Mouse (Mus musculus) MEL-GATA-1-ER (cell line): Measurements from ENCODE around the gene Zbed5.
"Not testable (repeated sequence)": the region's sequence is repeated elsewhere in the genome, so short reads cannot be mapped to it uniquely, and the experiment has no call there.

Experiments
- DNase-seq: peaks from one replicate; pipeline ENCODE4 v3.0.0-alpha.2; 2012; ENCODE audit warnings: low read depth; ENCODE audit errors: extremely low read depth

The Zbed5 gene

DNA sequence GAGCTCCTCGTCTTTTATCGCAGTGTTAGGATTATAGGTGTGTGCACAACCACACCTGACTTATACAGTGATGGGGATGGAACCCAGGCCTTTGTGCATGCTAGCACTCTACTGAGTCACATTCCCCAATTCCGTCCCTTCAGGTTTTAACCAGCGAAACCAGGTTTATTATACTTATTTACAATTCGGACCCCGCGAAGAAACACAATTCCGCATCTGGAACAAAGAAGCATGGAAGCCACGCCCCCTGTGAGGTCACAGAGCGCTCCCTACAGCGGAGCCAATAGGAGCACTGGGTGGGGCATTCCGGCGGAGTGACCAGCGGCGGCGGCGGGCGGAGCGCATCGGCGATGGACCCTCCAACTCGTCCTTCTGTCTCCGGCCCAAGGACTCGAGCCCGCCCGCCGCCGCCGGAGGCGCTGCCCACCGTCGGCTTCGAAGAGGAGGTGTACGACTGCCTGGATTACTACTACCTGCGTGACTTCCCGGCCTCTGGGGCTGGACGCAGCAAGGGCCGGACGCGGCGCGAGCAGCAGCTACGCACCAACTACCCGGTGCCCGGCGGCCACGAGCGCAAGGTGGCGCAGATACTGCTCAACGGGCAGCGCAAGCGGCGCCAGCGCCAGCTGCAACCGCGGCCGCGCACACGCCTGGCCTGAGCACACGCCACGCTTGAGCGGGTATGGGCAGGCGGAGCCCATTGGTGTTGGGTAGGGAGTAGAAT is 12.9 kb downstream of the Zbed5 start, which contains the start of gene Nupr1l:
Gene Nupr1l, plus strand, starts transcription at position 299 of the 724 bp plus-strand sequence.
- peak; percentile 72 for DNase-seq

DNA sequence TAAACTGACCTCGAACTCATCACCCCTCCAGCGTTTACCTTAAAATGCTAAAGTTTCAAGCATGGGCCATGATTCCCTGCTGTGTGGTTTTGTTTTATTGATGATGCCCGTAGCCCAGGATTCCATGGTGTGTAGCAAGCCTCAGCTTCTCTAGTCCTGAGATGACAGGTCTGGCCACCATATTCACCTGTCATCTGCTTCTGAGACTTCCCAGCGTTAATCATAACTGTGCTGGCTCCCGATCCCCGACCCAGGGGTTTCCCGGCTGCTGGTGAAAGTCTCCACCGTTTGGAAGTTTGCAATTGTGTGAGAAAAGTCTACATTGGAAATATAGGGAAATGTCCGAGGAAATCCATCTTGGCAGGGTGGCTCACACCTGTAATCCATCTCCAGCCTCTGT is 13.6 kb downstream of the Zbed5 start:
- no peak for DNase-seq

DNA sequence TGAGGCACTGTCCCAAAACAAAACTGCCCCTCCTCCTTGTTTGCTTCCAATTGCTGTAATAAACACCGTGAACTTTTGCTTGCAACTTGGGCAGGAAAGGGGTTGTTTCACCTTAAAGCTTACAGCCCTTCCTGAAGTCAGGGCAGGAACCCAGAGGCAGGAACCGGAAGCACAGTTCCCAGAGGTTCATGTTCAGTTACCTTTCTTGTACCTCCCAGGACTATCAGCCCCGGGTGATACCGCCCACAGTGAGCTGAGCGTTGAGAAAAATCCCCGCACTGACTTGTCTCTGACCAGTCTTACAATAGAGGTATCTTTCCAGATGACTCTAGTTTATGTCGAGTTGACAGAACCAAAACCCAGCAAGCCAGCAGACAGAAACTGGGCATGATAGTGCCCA is 14.1 kb downstream of the Zbed5 start:
- no peak for DNase-seq

DNA sequence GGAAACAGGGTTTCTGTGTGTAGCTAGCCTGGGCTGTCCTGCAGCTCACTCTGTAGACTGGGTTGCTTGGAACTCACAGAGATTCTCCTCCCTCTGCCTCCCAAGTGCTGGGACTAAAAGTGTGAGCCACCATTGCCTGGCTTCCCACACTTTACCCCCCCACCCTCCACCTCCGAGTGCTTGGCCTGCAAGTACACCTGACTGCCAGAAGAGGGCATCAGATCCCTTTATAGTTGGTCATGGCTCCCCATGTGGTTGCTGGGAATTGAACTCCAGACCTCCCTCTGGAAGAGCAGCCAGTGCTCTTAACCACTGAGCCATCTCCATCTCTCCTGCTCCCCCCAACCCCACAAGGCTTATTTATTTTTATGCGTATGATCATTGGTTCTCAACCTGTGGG is 18.5 kb downstream of the Zbed5 start:
- DNase-seq, result peak; percentile 51

DNA sequence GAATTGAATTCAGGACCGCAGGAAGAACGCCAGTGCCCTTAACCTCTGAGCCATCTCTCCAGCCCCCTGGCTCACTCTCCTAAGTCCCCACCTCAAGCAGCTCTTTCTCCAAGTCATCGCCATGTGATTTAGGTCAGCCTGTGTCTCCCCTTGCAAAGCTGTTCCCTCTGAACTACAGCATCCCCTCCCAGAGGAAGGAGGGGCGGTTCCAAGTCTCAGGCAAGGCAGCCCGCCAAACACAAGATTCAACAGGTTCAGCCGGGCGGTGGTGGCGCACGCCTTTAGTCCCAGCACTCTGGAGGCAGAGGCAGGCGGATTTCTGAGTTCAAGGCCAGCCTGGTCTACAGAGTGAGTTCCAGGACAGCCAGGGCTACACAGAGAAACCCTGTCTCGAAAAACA is 20.0 kb downstream of the Zbed5 start:
- DNase-seq, result not testable (repeated sequence)

DNA sequence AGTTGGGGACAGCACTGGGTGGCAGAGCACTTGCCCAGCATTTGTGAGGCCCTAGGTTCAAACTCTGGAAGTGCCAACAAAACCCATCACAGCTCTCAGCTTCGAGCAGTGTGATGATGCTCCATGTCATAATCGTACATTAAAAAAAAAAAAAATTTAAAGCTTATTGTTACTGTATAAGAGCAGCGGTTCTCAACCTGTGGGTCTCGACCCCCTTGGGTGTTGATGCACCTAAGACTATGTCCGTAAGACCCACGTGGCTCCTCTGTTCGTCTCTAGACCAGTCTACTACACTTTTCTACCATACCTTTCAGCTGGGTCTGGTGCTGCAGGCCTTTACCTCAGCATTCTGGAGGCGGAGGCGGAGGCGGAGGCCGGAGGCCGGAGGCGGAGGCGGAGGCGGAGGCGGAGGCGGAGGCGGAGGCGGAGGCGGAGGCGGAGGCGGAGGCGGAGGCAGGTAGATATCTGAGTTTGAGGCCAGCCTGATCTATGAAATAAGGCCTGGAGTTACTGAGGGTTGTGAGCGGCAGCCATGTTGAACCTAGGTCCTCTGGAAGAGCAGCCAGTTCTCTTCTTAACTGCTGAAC is 22.6 kb downstream of the Zbed5 start:
- DNase-seq, result no peak

DNA sequence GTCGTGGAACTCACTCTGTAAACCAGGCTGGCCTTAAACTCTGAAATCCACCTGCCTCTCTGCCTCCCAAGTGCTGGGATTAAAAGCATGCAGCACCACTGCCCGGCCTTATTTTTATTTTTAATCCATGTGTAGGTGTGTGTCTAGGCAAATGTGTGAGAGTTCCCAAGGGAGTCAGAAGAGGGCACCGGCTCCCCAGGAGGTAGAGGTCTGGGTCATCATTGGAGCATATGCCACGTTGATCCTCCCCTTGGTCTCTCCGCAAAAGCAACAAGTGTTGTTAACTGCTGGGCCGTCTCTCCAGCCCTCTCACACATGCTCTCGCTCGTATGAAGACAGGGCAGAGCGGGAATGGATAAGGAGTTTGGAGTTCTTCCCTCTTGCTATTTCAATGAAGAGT is 23.2 kb downstream of the Zbed5 start:
- no peak for DNase-seq

DNA sequence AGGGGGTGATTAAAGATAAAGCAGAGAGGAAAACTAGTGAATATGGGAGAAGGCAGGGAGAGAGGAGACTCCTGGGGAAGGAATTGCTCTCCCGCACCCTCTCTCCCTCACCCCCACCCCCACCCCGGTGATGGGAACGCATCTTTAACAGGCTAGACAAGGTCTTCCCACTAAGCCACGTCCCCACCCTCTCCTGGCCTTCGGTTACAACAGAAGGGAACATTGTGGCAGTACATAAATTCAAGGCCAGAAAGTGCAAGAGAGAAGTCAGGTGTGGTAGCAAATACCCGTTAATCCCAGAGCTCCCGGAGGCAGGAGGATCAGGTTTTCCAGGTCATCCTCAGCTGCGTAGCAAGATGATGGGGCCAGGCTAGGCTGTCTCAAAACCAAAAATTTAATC is 23.8 kb downstream of the Zbed5 start:
- no peak for DNase-seq

DNA sequence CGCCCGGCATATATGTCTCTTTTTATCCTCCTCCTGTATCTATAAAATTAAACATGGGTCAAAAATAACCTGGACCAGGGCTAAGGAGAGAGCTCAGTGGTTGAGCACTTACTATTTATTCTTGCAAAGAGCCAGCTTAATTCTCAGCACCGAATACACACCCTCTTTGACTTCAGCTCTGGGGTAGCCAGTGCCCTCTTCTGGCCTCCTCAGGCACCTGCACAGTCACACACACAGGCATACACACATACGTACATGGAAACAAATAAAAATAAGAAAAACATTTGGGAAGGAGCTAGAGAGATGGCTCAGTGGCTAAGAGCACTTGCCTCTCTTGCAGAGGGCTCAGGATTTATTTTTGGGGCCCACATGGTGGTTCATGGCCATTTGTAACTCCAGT is 26.4 kb downstream of the Zbed5 start:
- DNase-seq, result no peak

DNA sequence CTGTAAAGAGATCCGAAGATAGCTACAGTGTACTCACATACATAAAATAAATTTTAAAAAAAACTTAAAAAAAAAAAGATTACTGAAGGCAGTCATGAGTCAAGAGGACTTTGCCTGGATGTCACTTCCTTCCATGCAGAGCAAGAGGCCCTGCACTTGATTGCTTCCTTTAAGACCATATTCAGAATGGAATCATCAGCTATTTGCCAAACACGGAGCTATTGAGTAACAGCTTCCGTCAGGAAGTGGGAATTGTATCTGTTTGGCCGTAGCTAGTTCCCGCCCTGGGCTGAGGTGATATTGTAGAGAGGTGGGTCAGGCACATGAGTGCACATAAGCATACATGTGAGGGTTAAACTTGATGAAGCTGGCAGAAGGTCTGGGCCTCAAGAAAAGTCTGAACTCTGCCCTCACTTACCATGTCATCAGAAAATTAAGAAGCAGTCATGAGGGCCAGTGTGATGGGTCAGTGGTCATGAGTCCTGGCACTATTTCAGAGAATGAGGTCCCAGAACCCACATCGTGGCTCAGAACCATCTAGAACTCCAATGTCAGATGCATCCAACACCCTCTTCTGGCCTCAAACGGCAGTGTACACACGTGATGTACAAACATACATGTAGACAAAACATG is 29.4 kb downstream of the Zbed5 start:
- DNase-seq, result no peak

DNA sequence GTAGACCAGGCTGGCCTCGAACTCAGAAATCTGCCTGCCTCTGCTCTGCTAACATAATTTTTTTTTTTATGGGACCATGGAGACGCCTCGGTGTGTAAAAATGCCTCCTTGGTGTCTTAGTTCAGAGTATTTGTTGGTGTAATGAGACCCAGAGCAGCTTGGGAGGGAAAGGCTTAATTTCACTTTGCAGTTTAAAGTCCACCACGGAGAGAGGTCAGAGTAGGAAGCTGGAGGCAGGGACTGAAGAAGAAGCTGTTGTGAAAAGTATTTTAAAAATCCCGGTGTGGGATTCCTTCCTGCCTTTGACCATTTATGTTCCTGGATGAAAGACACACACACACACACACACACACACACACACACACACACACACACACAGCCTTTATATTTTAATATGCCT is 30.4 kb downstream of the Zbed5 start:
- no peak for DNase-seq

DNA sequence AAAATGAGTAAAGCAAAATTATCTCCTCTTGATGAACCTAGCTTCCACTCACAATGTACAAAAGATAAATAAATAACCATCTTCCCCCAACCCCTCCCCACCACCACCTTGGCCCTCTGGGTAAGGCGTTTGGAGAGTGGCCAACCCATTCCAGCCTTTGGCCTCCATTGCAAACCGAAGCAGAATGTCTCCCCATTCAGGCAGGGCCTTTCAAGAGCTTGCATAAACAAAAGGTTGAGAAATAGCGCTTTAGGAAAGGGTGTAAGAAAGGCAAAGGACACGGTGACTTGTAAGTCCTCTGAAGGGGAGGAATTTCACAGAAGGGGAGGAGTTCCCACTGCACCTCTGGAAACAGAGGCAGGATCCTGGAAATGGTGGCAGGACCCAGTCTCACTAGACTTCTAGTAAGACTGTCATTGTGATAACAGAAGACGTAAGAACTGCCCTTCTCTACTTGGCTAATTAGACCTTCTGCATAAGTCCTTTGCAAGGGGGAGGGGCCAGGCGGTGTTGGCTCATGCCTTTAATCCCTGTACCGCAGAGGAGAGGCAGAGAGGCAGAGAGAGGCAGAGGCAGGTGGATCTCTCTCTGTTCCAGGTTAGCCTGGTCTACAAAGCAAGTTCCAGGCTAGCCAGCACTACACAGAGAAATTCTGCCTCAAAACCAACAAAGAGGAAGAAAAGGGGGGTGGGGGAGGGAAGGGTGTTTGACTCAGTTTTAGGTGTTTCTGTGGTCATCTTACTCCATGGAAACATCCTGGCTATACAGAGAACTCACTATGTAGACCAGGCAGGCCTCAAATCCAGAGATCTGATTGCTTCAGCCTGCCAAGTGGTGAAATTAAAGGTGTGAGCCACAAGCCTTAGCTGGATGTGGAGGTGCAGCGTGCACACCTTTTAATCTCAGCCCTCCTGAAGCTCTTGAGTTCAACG is 34.7 kb downstream of the Zbed5 start:
- no peak for DNase-seq

DNA sequence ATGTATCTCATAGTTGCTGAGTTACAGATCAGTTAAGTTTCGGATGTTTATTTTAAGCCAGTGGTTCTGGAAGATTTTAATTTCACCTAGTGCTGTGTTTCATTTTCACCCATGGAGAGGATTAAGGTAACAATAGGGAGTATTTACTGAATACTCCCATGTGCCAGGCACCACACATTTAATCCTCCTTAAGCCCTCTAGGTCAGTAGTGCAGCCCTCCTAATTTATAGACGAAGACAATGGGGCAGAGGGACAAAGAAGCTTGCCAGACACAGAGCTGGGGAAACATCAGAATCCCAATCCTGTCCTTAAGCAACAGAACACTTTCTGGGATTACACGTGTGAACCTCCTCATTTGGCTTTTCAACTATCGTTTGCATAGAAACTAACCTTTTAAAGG is 41.4 kb downstream of the Zbed5 start:
- DNase-seq, result no peak

DNA sequence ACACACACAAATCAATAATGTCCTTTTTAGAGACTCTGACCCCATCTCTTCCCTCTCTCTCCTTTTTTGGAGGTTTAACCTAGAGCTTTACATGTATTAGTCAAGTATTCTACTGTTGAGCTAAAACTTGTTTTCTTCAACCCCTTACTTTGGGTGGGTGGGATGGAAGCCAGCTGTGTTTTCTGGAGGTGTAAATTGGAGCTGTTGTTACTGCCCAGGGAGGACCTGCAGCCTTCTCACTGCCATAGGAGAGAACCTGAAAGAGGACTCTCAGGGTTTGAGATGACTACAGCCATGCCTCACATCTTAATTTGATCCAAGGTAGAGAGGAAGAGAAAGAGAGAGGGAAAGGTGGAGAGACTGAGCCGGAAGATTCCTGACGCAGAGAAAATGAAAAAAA is 44.8 kb downstream of the Zbed5 start:
- DNase-seq, result no peak

DNA sequence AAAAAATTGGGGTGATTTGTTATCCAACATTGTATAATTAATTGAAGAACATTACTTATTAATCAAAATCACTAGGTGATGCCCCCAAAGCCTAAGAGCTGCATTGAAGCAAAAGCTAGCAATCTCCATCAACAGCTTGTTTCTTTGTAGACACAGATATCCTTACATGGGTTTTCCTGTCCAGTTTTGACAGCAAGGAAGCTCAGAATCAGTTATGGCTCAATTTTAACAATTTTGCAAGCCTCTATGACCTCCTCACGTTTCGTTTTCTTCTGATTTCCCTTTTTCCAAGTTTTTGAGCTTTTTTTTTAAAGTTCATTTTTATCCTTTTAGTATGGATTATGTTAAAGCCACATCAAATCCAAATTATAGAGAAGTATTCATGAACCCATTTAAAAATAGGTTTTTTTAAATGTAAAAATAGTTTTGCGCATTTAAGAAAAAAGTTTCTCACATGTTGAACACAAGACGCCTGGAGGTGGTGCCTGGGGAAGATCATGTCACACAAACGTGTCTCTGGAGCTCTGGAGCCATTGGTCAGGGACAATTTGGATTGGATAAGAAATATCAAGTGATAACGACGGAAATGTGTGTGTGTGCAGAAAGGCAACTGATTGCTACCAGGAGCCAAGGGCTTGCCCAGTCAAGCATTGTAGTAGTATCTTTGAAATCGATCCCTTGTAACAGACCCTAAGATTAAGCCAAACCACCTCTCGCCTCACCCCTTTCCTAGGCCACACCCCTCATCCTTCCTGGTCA is 45.4 kb downstream of the Zbed5 start:
- peak; percentile 81 for DNase-seq

DNA sequence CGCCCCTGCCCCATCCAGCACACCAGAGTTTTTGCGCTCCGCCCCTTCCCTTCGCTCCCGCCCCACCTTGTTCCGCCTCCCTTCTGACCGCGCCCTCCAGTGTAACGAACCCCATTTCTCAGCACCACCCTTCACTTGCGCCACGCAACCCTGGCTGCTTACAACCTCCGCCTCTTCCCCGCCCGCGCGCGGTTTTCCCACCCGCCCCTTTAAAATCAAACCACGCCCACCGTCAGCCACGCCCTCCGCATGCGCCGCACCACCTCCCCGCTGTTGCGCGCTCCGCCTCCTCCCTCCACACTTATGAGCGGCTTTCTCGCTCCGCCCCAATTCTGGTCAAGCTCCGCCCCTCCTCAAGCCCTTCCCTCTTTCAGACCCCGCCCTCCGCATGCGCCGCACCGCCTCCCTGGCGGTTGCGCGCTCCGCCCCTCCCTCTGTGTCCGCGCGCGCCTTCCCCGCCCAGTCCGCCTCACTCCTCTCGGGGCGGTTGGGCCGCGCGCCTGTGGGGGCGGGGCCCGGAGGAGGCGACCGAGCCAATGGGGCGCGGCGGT is 46.0 kb downstream of the Zbed5 start, which contains the start of gene Vkorc1l1:
Gene Vkorc1l1, plus strand, starts transcription at position 476 of the 551 bp plus-strand sequence.
- DNase-seq, result peak; percentile 86

DNA sequence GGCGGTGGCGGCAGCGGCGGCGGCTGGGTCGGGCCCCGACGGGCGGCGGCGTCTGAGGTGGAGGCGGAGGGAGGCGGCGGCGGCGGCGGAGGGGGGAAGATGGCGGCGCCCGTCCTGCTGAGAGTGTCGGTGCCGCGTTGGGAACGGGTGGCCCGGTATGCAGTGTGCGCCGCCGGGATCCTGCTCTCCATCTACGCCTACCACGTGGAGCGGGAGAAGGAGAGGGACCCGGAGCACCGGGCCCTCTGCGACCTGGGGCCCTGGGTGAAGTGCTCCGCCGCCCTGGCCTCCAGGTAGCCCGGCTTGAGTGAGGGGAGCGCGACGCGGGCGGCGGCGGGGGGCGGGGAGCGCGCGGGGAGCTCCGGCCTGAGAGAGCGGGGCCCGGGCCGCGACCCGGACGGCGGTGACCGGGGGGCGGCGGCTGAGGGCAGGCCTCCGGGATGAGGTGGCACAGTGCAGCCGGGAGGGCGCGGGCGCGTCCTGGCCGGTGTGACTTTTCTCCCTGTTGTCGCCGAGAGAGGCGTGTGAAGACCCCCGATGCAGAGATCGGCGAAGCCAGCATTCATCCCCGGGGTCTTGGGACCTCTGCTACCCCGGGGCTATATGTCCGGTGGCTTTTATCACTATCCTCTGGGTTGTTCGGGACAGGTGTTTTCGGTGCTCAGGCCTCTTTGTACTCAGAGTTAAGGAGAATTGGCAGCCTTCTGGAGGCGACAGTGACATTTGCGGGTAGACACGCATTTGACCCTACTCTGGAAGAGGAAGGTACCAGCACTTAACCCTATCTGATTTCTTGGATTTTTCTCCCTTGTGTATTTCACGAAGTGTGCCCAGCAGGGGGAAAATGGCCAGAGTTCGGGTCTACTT is 46.8 kb downstream of the Zbed5 start:
- DNase-seq, result peak; percentile 46

DNA sequence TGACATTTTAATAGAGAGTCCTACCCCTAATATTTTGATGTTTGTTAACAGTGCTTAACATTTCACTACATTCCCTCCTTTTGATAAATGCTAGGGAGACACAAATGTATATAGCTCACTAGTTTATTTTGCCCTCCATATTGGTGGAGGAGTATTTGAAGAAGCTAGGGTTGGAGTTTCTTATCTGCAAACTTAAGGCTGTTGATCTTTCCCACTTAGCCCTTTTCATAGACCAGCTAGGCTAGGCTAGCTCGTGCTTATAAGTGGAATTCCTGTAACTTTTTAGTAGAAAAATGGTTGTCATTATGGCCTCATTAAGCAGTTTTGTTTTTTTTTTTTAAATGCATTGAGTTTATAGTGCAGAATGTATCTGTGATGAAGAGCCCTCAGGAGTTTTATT is 47.9 kb downstream of the Zbed5 start:
- DNase-seq, result no peak

DNA sequence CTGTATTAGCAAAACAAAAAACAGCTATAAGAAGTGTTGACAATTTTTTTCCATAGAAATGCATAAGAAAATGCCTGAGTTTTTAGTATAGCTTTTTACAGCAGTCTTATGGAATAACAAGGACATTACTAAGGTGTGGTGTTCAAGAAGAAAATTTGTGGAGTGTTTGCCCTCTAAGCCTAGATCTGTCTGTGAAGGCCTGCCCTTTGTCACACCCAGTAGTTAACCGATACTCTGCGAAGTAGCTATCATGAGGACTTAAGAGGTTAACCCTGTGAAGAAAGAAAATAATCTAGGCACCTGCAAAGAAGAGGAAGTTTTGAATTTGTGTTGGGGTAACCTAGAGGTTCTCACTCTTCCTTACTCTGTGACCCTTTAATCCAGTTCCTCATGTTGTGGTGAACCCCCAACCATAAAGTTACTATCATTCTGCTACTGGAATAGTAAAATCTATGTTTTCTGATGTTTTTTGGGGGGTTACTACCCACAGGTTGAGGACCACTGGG is 52.1 kb downstream of the Zbed5 start:
- DNase-seq, result peak; percentile 26
